Mouse (Mus musculus) cerebellum, postnatal 10 days (tissue): ENCODE results near the gene Olfr710.
A peak's percentile ranks its signal among the peaks of the same experiment; 100 is the strongest.
"Not testable (repeated sequence)": the region's sequence is repeated elsewhere in the genome, so short reads cannot be mapped to it uniquely, and the experiment has no call there.

Experiments
- DNase-seq, 2 experiments: peaks; one replicate each; pipeline ENCODE4 v3.0.0; 2021; ENCODE audit warnings: mixed read lengths in 2 of 2

The Olfr710 gene

DNA sequence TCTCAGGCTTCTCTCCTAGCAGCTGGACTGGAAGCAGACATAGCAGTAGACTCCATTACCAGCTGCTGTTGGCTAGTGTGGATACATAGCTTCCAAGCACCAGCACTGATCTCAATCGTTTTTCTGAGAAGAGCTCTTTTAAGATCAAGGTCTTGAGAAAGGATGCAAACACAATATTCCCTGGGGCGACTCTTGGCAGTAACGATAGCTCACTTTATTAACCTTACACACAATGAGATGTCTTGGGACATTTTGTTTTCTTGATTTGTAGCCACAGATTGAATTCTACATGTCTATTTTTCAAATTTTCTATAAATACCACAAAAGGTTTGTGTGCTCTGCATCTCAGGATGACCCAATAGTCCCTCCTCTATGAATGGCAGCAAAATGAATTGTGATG is at the start of gene Olfr710:
Olfr710 (minus strand) TSS at position 101 of the 400 bp plus-strand sequence.
- no peak for DNase-seq

DNA sequence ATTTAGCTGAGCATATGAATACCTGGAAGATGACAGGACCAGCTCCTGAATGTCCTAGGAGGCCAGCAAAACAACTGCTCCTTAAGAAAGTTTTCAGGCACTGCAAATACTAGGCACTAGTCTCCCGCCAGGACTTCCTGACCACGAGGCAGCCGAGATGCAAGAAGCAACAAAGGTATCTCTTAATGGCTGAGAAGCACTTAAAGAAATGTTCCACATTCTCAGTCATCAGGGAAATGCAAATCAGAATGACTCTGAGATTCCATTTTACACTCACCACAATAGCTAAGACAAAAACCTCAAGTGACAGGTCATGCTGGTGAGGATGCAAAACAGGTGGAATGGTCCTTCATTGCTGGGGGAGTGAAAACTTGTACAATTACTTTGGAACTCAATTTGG is 37.1 kb upstream of the Olfr710 start:
- no peak for DNase-seq

DNA sequence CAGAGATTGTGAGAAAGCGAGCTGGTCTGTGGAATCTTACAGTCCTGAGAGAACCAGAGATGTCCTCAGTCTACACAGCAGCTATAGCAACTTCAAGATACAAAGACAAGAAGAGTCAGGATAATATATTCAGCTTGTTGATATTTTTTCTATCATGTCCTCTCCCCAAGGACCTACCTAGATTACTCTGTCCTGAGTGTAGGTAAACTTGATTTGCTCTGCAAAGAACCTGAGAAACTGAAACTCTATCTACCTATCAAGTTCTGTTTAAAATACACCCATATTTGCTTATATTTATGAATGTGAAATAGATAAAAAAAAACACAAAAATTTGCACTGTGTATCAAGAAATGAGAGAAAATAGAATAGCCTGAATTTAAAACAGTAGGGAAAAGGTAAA is 27.2 kb upstream of the Olfr710 start, which contains the start of gene Olfr711:
Olfr711 (minus strand) TSS at position 101 of the 400 bp plus-strand sequence.
- no peak for DNase-seq

DNA sequence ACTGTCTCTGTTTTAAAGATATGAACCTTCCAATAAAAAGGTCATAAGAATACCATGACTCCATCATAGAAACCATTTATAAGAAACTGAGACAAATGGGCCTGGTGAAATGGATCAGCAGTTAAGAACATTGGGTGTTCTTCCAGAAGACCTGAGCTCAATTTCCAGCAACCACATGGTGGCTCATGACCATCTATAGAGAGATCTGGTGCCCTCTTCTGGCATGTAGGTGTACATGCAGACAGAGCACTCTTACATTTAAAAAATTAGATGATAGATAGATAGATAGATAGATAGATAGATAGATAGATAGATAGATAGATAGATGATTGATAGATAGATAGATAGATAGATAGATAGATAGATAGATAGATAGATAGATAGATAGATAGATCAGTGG is 19.4 kb upstream of the Olfr710 start:
- DNase-seq = not testable (repeated sequence)

DNA sequence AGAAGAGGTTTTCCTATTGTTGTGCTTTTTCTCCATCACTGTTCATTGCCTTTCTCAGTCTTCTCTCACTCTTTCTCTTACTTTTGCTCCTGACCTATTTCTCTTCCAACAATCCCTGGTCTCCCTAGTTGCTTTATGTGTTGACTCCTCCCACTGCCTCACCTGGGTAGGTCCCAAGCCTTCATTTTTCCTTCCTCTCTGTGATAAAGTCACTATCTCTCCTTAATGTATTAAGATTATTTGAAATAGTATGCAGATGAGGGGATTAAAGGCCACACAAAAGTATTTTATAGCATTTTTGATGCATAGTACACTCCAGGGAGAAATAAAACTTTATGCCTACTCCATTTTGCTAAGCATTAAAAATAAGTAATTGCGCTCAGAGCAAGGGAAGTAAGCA is 15.7 kb upstream of the Olfr710 start, which contains the start of gene Olfr6:
Olfr6 (minus strand) TSS at position 101 of the 400 bp plus-strand sequence.
- no peak for DNase-seq

DNA sequence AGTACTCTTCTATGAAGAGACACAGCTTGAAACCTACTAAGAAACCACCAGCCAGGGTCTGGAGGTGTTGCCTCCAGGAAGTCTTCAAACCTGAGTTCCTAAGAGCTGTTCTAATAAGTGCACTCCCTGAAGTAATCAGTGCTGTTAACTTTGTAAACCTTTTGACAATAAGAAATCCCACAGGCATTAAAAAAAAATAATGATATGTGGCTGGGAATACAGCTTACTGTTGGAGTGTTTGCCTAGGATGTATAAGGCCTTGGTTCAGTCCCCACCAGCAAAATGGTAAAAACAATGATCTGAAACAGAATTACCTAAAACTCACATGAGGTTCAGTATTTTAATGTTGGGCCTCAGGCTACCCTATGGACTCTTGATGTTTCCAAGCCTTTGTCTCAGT is 16.0 kb downstream of the Olfr710 start, which contains the start of gene Olfr709-ps1:
Olfr709-ps1 (minus strand) TSS at position 101 of the 400 bp plus-strand sequence.
- no peak for DNase-seq

DNA sequence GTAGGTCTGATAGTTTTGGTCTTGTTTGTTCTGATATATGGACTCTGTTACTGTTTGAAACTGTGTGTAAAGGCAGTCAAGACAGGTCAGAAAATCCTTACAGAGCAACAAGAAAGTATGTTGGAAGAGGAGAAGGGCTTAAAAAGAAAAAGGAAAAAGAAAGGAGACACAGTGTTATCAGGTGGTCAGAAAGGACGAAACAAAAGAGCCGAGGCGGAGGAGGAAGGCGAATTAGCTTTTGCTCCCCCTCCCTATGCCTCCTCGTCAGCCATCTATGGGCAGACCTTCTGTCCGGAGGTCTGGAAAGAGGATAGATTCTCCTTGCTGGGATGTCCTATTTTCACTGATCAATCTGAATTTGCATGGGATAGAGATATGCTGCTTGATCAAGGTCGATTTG is 27.2 kb downstream of the Olfr710 start:
- peak; percentile 0 to 2 for DNase-seq

DNA sequence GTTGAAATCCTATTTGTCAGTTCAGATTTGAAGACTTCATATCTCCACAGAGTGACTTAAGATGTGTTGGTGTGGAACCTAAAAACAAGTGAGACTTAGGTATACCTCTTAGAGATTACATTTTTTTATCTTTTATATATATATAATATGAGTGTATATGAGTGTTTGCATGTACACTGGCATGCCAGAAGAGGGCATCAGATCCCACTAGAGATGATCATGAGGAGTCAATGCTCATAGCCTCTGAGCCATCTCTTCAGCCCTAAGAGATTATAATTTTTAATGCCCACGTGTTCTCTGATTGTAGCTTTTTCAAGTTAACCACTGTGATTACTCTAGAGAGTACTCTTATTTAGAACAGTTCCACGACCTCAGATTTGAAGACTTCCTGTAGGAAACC is 40.4 kb downstream of the Olfr710 start, which contains the start of gene Olfr1532-ps1:
Olfr1532-ps1 (plus strand) TSS at position 326 of the 400 bp plus-strand sequence.
- no peak for DNase-seq

DNA sequence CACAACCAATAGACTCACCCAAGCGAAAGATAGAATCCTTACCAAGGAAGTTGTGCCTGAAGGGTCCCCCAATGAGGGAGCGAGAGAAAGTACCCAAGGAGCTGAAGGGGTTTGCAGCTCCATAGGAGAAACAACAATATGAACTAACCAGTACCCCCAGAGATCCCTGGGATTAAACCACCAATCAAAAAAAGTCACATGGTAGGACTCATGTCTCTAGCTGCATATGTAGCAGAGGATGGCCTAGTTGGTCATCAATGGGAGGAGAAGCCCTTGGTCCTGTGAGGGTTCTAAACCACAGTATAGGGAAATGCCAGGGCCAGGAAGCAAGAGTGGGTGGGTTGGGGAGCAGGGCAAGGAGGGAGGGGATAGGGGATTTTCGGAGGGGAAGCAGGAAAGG is 47.0 kb downstream of the Olfr710 start, which contains the start of gene Olfr707:
Olfr707 (minus strand) TSS at position 101 of the 400 bp plus-strand sequence.
- not testable (repeated sequence) for DNase-seq
